Mouse (Mus musculus): ENCODE measurements around the gene Hand1.
"Not testable (repeated sequence)": the region's sequence is repeated elsewhere in the genome, so short reads cannot be mapped to it uniquely, and the experiment has no call there.

The Hand1 gene

DNA sequence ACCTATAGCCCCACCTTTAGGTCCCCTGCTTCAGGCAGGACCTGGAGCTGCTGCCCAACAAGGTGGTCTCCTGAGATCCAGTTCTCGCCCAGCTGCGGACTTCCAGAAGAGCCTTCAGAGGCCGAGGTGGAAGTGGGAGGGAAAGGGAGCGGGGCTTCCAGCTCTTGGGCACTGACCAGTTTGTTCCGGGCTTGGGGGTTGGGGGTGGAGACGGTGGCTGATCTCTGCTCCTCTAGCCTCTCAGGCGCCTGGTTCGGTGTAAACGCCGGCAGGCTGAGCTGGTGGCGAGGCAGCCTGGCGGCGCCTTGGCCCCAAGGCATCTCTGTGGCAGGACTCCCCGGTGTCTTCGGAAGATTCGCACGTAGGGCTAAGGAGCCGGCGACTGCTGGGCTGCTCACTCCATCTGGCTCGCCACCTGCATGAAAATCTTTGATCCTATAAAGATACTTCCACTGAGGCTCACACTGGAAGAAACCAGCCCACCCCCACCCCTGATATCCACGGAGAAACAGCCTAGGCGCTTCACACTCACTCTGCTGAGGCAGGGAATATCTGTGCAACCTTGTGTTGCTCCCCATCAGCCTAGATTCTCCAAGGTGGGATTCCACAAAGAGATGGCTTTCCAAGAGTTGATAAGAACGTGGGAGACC lies at the start of gene Hand1:
TSS of gene Hand1 (minus strand) at position 267 of the 650 bp plus-strand sequence.
- no peak for DNase-seq (ENCODE audit: low spot score)

- no peak for DNase-seq (ENCODE audit: low spot score)
These were observed 43.5 kb upstream of the Hand1 start for GRCm38 (mm10) chr11:57876157-57876556.

GRCm38 (mm10) chr11:57873014-57873413 lies 40.4 kb upstream of the Hand1 start:
- DNase-seq (ENCODE audit: low spot score): no peak

DNA sequence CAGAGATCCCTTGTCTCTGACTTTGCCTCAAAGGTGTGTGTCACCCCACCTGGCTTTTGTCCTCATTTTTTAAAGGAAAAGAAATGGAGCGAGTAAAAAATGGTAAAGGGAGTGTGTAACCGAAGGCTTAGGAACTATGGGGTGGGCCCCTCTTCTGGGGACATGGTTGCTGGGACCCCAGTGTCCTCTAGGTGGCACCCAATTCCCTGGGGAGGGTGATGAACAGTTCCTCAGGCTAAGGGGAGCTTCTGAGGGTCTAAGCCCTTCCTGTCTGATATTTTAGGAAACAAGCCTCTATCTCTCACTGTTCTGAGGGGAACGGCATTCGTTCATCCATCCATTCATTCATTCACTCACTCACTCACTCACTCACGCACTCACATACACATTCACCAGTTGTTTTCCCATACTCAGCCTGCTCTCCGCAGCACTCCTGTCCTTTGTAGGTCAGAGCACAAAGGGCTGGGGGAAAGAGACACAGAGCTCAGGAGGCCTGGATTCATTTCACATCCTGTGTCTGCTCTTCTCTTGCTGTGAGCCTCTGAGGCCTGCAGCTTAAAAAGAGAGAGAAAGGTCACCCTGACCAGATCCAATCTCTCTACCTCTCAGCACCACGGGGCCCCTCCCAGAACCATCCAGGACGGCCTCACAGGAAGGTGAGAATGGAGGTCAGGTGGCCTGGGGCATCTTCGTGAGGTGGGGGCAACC lies 36.3 kb upstream of the Hand1 start:
- no peak for DNase-seq (ENCODE audit: low spot score)

GRCm38 (mm10) chr11:57866466-57866865 lies 33.8 kb upstream of the Hand1 start:
- DNase-seq (ENCODE audit: low spot score): no peak

DNA sequence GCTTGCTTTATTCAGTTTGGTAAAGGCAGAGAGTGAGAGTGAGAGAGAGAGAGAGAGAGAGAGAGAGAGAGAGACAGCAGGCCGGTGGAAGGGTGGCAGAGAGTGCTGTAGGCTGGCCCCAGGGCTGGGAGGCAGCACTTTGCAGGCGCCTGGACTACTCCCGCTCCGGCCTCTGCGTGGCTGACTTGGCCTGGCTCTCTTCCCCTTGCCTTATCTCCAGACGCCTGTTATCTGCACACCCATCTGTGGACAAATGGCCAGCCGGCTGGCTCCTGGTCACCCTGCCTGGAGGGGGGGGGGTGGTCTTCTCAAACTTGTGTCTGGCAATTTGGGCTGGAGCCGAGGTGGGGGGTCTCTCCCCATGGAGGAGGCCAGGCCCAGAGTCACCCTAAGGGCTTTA lies 32.0 kb upstream of the Hand1 start:
- no peak for DNase-seq (ENCODE audit: low spot score)

GRCm38 (mm10) chr11:57862088-57862487 lies 29.5 kb upstream of the Hand1 start:
- DNase-seq (ENCODE audit: low spot score): no peak

- no peak for DNase-seq (ENCODE audit: low spot score)
These were observed 25.1 kb upstream of the Hand1 start for GRCm38 (mm10) chr11:57857709-57858108.

DNA sequence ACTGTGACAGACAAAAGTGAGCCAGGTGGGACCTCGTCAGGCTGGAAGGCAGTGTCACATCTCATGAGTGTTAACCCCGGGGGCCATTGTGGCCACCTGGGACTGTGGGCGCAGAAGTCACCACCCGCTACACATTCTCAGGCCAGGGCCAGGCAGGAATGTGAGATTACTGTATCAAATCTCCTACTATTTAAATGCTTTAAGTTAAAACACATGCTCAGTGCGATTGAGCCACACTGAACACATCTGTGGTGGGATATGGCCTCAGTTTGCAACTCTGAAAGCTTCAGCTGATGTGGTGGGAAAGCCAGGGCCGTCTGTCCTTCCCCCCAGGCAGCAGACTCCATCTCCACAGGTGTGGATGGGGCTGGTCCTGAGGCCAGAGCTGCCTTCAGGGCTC lies 21.0 kb upstream of the Hand1 start:
- no peak for DNase-seq (ENCODE audit: low spot score)

DNA sequence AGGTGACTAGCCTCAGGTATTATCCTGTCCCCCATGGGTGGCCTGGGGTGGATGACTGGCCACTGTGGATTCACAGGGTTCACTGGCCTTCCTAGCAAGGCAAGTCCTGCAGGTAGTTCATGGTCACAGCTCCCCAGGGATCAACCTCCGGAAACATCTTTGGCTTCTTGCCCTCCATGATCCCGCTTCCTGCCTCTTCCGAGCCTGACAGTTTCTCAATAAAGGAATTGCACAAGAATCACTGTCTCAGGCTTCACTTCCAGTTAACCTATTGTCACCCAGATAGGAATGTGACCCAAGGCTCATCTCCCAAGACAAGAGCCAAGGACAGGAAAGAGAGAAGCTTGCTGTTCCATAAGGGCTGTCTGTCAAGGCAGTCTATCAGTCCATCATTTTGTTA lies 18.3 kb upstream of the Hand1 start:
- DNase-seq (ENCODE audit: low spot score): no peak

GRCm38 (mm10) chr11:57850298-57850697 lies 17.7 kb upstream of the Hand1 start:
- DNase-seq (ENCODE audit: low spot score): no peak

GRCm38 (mm10) chr11:57847396-57847795 lies 14.8 kb upstream of the Hand1 start:
- DNase-seq (ENCODE audit: low spot score): no peak

DNA sequence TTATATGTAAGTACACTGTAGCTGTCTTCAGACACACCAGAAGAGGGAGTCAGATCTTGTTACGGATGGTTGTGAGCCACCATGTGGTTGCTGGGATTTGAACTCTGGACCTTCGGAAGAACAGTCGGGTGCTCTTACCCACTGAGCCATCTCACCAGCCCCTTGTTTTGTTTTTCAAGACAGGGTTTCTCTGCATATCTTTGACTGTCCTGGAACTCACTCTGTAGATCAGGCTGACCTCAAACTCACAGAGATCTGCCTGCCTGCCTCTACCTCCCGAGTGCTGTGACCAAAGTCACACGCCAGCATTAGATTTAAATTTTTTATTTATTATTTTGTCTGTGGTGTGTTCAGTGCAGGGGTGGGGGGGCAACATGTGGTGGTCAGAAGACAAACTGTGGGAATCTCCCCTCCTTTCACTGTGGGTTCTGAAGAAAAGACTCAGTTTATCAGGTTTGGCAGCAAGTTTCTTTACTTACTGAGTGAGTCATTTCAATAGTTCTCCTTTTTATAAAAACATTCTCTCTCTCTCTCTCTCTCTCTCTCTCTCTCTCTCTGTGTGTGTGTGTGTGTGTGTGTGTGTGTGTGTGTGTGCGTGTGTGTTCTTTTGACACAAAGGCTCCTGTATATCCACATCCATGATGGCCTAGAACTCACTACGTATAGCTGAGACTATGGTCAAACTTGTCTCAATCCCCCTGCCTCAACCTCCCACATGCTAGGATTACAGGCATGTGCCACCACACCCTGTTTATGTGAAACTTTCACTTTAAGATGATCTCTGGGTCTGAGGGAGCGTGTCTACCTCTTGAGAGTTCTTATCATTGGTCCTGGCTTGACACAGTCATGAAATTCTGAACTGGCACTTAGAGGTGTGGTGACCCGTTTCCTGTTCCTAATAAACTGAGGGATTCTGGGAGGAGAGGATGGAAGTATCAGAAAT lies 14.1 kb upstream of the Hand1 start:
- not testable (repeated sequence) for DNase-seq (ENCODE audit: low spot score)

GRCm38 (mm10) chr11:57841391-57841790 lies 8.8 kb upstream of the Hand1 start:
- DNase-seq (ENCODE audit: low spot score): no peak

DNA sequence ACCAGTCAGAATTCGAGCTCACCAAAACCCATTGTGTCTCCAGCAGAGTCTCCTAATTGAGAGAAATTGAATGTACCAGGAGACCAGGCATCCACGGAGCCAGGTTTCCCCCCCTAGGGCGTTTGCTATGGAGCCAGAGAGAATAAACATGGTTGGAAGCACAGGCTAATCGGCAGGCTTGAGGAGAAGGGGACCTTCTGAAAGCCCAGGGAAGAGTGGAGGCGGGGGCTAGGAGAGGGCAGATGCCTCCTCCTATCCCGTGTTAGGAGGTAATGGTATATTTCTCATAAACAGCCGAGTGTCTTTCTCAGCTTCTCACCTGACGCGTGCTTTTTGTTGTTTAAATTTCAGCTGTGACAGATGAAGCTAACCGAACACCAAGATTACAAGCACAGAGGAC lies 8.4 kb upstream of the Hand1 start:
- no peak for DNase-seq (ENCODE audit: low spot score)

DNA sequence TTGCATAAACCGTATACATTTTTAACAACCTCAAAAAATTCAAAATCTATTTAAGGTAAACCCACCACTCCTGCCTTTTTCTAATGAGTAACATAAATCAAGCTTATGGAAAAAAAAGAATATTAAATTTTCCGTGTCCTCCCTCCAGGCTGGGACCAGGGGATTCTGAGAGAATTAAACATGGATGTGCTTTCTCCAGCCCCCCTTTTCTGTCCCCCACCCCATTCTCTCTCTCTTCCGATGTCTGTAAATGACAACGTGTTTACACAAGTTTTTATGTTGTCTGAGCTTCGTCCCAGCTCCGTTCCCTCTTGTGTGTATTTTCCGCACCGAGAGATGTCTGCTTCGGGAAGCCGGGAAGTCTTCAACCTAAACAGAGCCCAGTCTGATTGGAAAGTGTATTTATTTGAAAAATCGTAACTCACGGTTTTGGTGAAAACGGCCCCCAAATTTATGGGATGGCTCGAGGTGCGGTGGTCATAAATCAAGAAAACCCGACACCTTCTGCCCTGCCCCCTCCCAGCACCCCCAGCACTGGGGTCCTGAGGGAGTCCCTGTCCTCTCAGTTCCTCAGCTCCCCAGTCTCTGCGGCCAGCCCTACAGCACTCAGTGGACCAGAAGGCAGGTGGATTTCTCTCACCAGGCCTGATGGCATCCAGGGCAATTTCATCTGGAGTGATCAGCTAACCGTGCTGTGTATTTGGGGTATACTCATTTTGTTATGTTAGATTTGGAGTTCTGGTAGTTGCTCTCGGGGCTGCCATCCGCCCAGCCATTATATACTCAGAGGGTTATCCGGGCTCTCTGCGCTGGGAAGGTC lies 5.5 kb upstream of the Hand1 start:
- DNase-seq (ENCODE audit: low spot score): no peak

- DNase-seq (ENCODE audit: low spot score): no peak
These were observed 4.5 kb upstream of the Hand1 start for GRCm38 (mm10) chr11:57836872-57837680.

GRCm38 (mm10) chr11:57836401-57836800 lies 3.8 kb upstream of the Hand1 start:
- no peak for DNase-seq (ENCODE audit: low spot score)

DNA sequence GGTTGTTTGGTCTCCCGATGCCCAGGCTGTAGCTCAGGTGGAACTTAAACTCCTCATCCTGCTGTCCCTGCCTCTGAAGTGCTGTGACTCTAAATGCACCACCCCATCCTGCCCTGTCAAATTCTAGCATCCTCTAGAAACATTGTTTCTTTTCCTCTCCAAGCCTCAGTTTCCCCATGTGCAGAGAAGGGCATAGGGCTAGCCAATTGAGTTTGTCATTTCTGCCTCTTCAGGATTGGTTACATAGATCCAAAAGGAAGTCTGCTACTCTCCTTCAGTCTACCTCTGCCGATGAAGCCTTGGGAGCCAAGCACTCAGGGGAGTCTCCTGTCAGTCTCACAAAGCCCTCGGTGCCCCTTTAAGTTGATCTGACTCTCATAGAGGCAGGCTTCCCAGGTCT lies 3.3 kb upstream of the Hand1 start:
- DNase-seq (ENCODE audit: low spot score): no peak

GRCm38 (mm10) chr11:57835331-57835730 lies 2.7 kb upstream of the Hand1 start:
- DNase-seq (ENCODE audit: low spot score): no peak

- no peak for DNase-seq (ENCODE audit: low spot score)
These were observed 1.4 kb upstream of the Hand1 start for GRCm38 (mm10) chr11:57834031-57834430.

Data from lung, postnatal 25 days (tissue).